Mouse (Mus musculus) midbrain, embryonic 10.5 days (tissue): ENCODE data around the gene Ttll3. TPM values are rescaled to one million over a fixed set of nuclear protein-coding genes. Genes with fewer than 3 reads are reported as not detected.

Experiments used
- DNase-seq: peaks from one replicate; pipeline ENCODE4 v3.0.0-alpha.2; 2017; ENCODE audit warnings: low spot score
- H3K27ac ChIP-seq: fragments of 300-500 bp; sonication (generic); replicated peaks from 2 replicates; pipeline ENCODE4 v1.5.1; 2016; ENCODE audit warnings: mild to moderate bottlenecking
- H3K27me3 ChIP-seq: fragments of 300-500 bp; sonication (generic); 2 replicates; pipeline ENCODE4 v1.6.1; 2016; ENCODE audit warnings: low read depth, mild to moderate bottlenecking; ENCODE audit not compliant: poor library complexity, severe bottlenecking
- H3K36me3 ChIP-seq: fragments of 300-500 bp; sonication (generic); 2 replicates; pipeline ENCODE4 v1.6.1; 2016; ENCODE audit warnings: mild to moderate bottlenecking, moderate library complexity
- H3K4me1 ChIP-seq: fragments of 300-500 bp; sonication (generic); 2 replicates; pipeline ENCODE4 v1.6.1; 2016
- H3K4me3 ChIP-seq: fragments of 300-500 bp; sonication (generic); 2 replicates; pipeline ENCODE4 v1.5.1; 2016; ENCODE audit warnings: mild to moderate bottlenecking, moderate library complexity
- H3K9me3 ChIP-seq: fragments of 300-500 bp; sonication (generic); replicated peaks from 2 replicates; pipeline ENCODE4 v1.6.1; 2016; ENCODE audit warnings: mild to moderate bottlenecking
- WGBS: fragments of 180-500 bp; shearing (Covaris S2); methylation state at CpG from one replicate; pipeline ENCODE4 v1.1.7; 2016; 5-methylcytosine and 5-hydroxymethylcytosine counted together
- polyA plus RNA-seq: library from polyadenylated mRNA; unstranded; fragments of >200 nt; fragmentation: Nextera tagmentation; extraction: Ambion mirVana; gene quantifications from 2 replicates; pipeline ENCODE4 v1.2.1, GENCODE M21; 2016

Ttll3 gene
- polyA plus RNA-seq, 1 experiment from 2014 or later: 5.9 TPM

DNA sequence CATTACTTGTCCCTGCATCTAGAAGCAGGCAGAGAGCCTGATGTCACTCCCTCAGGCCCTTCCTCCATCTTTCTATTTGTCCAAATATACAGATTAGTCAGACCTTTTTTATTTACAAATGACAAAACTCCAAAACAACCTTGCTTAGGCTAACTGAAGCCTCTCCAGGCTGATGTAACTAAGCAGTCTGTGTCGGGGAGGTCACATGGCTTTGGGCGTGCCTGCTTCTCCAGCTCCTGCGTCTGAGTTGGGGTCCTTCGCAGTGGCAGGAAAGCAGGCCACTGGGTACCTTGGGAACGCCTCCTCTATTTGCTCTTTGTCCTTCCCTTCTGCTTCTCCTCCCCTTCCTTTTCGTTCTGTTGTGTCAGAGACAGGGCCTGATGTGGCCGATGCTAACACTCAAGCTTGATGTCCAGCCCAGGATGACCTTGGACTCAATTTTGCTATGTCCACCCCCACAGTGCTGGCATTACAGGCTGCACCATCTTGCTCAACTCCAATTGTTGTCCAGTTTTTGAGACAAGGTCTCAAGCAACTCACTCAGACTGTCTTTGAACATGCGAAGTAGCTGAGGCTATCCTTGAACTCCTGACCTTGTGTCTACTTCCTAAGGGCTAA is 24.4 kb upstream of the Ttll3 start:
- Histone ChIP-seq H3K27me3 (no peaks in the 10 kb centered on the region), H3K4me1 (no peaks in the 10 kb centered on the region), H3K36me3 (peaks cover 29% of the 10 kb centered on the region), H3K27ac (no peak overlapping the region), H3K9me3 (no peaks in the 10 kb centered on the region), H3K4me3 (no peak overlapping the region)
- 74% methylated on average over 8 of the region's 8 CpGs for WGBS
- DNase-seq: no peak

DNA sequence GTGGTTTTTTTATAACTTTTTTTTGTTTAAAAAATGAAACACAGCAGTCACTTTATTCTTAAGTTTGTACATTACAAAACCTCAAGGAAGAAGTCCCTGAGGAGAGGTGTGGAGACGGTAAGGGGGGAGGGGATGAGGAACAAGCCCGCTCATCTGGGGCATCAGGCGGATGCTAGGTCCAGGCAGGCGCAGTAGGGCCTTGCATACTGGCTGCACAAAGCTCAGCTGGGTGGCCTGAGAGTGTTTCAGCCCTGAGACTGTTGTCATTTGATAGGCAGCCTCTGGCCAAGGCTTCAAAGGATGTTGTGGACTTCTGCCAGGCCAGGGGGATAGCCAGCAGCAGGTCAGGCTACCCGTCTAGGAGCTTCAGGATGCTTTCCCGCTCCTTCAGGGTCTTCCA is 22.4 kb upstream of the Ttll3 start:
- no peaks in the 10 kb centered on the region for H3K27me3 ChIP-seq
- 88% methylated on average over 6 of the region's 6 CpGs for WGBS
- H3K27ac ChIP-seq: no peak overlapping the region
- H3K36me3 ChIP-seq: peaks cover 49% of the 10 kb centered on the region
- no peaks in the 10 kb centered on the region for H3K4me1 ChIP-seq
- H3K9me3 ChIP-seq: no peaks in the 10 kb centered on the region
- DNase-seq: no peak
- H3K4me3 ChIP-seq: no peak overlapping the region

DNA sequence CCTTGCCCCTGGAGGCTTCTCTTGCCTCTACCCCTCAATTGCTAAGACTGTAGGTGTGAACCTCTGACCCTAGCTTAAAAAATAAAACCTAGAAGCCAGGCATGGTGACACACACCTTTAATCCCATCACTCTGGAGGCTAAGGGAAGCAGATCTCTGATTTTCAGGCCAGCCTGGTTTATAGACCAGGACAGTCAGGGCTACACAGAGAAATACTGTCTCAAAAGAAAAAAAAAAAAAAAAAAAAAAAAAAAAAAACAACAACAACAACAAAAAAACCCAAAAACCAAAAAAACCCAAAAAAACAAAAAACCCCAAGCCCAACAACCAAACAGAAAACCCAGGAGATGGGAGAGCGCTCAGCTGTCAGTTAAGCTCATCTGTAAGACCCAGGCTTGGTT is 21.5 kb upstream of the Ttll3 start:
- Histone ChIP-seq H3K36me3 (peaks cover 59% of the 10 kb centered on the region), H3K27me3 (no peaks in the 10 kb centered on the region), H3K4me3 (no peak overlapping the region), H3K4me1 (no peaks in the 10 kb centered on the region), H3K9me3 (no peaks in the 10 kb centered on the region), H3K27ac (no peak overlapping the region)
- DNase-seq: no peak
- WGBS: 100% methylated on average over 1 of the region's 1 CpGs

DNA sequence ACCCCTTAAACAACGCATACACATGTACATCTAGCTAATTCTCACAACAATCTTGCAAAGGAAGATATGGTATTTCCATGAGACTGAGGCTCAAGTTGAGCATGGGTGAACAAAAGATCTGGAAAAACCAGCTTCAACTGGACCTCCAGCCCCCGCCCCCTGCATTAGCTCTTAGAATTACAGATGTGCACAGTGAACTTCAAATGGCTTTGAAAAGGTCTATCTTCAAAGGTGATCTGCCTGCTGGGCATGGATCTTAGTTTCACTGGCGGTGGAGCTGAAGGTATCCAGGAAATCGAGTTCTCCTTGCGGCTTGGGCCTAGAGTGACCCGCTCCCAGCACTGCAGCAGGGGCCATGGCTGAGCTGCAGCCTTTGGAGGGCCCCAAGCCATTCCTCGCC is 20.9 kb upstream of the Ttll3 start:
- DNase-seq: no peak
- Histone ChIP-seq H3K36me3 (peaks cover 64% of the 10 kb centered on the region), H3K9me3 (no peaks in the 10 kb centered on the region), H3K27ac (no peak overlapping the region), H3K4me1 (no peaks in the 10 kb centered on the region), H3K4me3 (no peak overlapping the region), H3K27me3 (no peaks in the 10 kb centered on the region)
- 89% methylated on average over 7 of the region's 7 CpGs for WGBS

DNA sequence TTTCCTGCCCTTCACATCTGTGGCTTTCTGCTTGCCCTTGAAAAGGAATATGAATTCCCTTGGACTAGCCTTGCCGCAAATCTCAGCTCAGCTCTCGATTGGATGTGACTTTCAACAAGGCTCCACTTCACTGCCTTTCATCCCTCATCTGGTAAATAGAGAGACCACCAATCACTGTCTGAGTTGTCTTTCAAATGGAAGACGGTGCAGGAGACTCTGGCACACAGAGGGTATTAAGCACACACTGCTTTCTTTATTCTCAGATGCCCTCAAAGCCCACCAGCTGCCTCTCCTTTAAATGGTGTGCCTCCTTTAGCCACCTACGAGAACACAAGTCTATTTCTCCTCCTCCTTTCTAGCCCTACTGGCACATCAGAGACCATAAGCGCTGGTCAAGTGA is 20.5 kb upstream of the Ttll3 start:
- WGBS: 89% methylated on average over 5 of the region's 5 CpGs
- Histone ChIP-seq H3K36me3 (peaks cover 69% of the 10 kb centered on the region), H3K4me1 (no peaks in the 10 kb centered on the region), H3K27ac (no peak overlapping the region), H3K4me3 (no peak overlapping the region), H3K27me3 (no peaks in the 10 kb centered on the region), H3K9me3 (no peaks in the 10 kb centered on the region)
- no peak for DNase-seq

DNA sequence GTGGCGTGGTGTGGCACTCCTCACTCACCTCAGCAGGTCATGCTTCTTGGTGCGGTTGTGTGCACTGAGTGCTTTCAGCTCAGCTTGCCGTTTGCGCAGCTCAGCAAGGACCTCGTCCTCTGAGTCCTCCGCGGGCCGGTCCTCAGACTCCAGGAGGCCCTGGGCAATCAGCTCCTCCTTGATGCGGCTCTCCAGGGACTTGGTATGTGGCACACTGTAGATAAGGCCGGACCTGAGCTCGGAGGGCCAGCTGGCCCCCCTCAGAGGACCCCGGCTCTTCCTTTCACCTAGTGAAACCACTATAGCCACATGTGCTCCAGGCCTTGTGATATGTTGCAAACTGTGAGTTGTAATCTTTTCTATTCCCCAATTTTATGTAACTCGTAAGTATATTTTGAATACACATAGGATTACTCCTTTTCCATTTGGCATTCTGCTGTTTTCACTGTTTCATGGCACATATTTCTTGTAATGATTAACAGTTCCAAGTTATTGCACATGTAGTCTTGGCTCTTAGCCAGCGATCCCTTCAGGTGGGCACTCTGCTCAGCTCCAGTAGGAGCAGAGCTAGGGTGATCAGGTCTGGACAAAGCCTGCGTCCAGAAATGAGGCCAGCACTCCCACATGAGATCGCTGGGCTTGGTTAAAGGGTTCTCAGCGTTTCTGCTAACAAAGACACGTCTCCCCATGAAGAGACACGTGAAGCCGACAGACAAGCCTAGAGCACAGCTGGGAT is 18.7 kb upstream of the Ttll3 start:
- no peak for DNase-seq
- 93% methylated on average over 20 of the region's 20 CpGs for WGBS
- Histone ChIP-seq H3K4me1 (no peaks in the 10 kb centered on the region), H3K36me3 (peaks cover 87% of the 10 kb centered on the region), H3K27ac (no peak overlapping the region), H3K27me3 (no peaks in the 10 kb centered on the region), H3K4me3 (no peak overlapping the region), H3K9me3 (no peaks in the 10 kb centered on the region)

DNA sequence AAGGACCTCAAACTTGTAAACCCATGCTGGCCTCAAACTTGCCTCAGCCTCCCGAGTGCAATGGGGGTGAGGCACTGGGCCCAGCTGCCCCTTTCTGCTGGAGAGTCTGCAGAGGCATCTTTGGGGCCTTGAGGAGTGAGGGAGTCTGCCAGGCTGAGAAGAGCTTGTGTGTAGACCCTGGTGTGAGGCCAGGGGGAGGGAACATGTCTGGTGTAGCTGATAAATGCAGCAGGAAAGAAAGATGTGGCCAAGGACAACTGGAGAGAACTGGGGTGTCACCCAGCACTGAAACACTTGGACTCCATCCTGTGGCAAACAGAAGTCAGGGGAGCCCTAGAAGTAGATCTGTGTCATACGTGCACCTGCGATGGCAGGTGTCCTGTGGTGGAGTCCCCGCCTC is 15.6 kb upstream of the Ttll3 start:
- 94% methylated on average over 4 of the region's 4 CpGs for WGBS
- H3K36me3 ChIP-seq: peaks cover 76% of the 10 kb centered on the region

DNA sequence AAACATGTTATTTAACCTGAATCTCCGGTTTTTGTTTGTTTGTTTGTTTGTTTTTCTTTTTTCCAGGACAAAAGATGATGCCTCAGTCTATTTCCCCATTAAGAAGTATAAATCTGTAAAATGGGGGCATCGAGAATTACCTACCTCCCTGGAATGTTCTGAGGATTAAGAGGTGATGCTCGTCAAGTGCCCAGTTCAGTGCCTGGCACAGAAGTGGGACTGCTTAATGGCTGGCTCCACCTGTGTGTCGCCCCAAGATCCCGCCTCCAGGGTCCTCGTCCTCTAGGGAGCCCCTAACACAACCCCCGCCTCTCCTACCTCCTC is 11.9 kb upstream of the Ttll3 start:
- DNase-seq: no peak
- Histone ChIP-seq H3K27ac (peak overlapping the region; percentile 97), H3K4me3 (peak overlapping the region; percentile 90), H3K36me3 (peaks cover 61% of the 10 kb centered on the region), H3K27me3 (no peaks in the 10 kb centered on the region), H3K9me3 (no peaks in the 10 kb centered on the region), H3K4me1 (peaks cover 28% of the 10 kb centered on the region)
- WGBS: 11% methylated on average over 7 of the region's 7 CpGs

More for the DNA sequence above, 15.6 kb upstream of the Ttll3 start:
- DNase-seq: no peak
- Histone ChIP-seq H3K27me3 (no peaks in the 10 kb centered on the region), H3K4me1 (peaks cover 14% of the 10 kb centered on the region), H3K9me3 (no peaks in the 10 kb centered on the region), H3K4me3 (no peak overlapping the region), H3K27ac (no peak overlapping the region)

DNA sequence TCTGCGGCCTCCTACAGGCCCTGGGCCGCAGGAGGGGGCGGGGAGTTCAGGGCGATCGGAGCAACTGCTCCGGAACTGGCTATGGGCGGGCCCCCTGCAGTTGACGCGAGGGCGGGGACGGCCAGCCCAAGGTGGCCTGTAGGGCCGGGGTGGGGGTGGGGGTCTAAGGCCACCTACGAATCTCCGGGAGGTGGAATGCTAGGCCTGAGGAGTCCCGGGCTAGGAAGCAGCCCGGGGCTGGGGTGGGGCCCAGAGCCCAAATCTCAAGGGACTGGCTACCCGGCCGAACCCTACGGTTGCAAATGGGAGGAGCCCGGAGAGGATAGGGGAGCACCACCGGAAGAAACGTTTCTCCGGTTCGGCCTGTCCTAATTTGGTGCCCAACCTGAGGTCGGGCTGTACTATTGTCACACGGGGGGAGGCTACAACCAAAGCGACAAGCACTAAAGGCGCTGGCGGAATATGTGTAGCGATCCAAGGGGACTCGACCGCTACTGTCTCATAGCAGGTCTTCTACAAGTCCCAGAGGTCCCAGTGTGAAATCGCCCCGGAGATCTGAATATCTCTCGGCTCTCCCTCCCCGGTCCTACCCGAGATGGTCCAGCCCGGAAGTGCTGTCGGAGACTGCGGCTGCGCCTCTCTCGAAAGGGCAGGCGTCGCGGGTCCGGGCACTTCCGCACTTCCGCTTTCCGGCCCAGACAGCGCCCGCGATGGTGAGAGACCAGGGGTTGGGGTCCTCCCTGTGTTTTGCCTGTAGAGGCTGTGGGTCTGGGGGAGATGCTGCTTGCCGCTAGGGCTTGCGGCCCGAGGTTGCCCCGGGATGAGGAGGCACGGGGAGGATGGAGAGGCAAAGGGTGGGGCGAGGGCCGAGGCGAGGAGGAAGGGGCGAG is 11.3 kb upstream of the Ttll3 start, which contains the start of the genes Tada3 and Arpc4:
TSS of gene Tada3 (minus strand) at position 388 of the 890 bp plus-strand sequence.
TSS of gene Arpc4 (plus strand) at position 620 of the 890 bp plus-strand sequence.
- peak within 1 kb of the TSS; percentile 97 for H3K27ac ChIP-seq
- H3K36me3 ChIP-seq: peaks cover 61% of the 10 kb centered on the region
- H3K4me3 ChIP-seq: peak within 1 kb of the TSS; percentile 90
- no peaks in the 10 kb centered on the region for H3K27me3 ChIP-seq
- peaks cover 28% of the 10 kb centered on the region for H3K4me1 ChIP-seq
- DNase-seq: peak; percentile 94
- H3K9me3 ChIP-seq: no peaks in the 10 kb centered on the region
- WGBS: under 1% methylated on average over 61 of the region's 61 CpGs

DNA sequence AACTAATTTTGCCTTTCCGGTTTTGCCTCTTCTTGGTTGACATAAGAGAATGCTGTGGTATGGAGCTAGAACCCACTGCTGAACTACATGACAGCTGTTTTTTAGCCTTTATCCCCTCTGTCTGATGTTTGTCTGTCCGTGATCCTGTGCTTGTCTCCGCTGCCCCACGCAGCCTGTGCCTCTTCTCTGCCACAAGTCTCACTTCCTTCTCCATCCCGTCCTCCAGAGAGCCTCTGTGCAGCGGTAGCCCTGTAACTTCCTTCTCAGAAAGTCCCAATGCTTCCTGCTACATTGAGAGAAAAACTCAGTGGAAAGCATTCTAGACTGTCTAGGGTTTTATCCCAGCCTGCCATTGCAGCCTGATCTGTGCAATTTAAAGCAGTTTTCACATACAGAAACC is 9.8 kb upstream of the Ttll3 start:
- DNase-seq: no peak
- Histone ChIP-seq H3K4me1 (peaks cover 28% of the 10 kb centered on the region), H3K9me3 (no peaks in the 10 kb centered on the region), H3K36me3 (peaks cover 61% of the 10 kb centered on the region), H3K27me3 (no peaks in the 10 kb centered on the region), H3K27ac (no peak overlapping the region), H3K4me3 (peak overlapping the region; percentile 90)
- WGBS: 90% methylated on average over 6 of the region's 6 CpGs

DNA sequence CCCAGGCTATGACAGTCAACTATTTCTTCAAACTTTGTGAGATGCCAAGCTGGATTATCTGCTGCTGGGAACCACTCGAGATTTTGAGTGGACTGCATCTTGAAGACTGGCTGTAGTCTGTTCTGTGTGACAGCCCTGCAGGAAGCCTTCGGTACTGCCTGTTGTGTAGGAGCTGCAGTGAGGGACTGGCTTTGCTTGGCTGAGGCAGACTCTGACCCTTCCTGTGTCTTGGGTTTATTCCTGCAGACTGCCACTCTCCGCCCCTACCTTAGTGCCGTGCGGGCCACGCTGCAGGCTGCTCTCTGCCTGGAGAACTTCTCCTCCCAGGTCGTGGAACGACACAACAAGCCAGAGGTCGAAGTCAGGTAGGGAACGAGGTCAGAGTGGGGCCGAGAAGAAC is 8.6 kb upstream of the Ttll3 start:
- 93% methylated on average over 11 of the region's 11 CpGs for WGBS
- Histone ChIP-seq H3K27ac (no peak overlapping the region), H3K4me3 (no peak overlapping the region), H3K36me3 (peaks cover 61% of the 10 kb centered on the region), H3K9me3 (no peaks in the 10 kb centered on the region), H3K4me1 (peaks cover 28% of the 10 kb centered on the region), H3K27me3 (no peaks in the 10 kb centered on the region)
- DNase-seq: no peak

DNA sequence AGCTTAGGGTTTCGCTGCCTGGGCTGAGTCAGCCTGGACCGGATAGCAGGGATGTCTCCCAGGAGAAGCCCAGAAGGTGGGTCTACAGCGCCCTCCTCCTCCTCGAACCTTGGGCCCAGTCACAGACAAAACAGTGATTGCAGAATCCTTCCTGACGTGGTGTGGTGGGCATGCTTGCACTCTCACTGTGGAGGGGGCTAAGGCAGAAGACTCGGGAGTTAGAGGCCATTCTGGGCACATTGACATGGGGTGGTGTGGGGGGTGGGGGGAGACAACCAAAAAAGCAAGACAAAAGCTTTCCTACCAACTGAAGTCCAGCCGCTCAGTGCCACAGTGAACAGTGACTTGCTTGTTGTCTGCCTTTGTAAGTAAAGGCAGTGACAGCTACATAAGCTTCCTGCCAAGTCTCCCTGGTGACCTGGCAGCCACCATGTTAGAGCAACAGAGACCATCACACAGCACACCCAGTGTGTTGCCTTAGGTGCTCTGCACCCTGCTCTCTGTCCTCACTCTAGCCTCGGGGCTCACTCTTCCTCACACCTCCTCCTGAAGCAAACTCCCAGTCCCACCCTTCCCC is 4.6 kb upstream of the Ttll3 start:
- H3K27ac ChIP-seq: no peak overlapping the region
- no peak for DNase-seq
- no peak overlapping the region for H3K4me3 ChIP-seq
- no peaks in the 10 kb centered on the region for H3K9me3 ChIP-seq
- H3K4me1 ChIP-seq: peaks cover 5% of the 10 kb centered on the region; the same call in 1 of the 2 replicates
- 92% methylated on average over 8 of the region's 8 CpGs for WGBS
- peaks cover 94% of the 10 kb centered on the region for H3K36me3 ChIP-seq
- no peaks in the 10 kb centered on the region for H3K27me3 ChIP-seq
